Mouse (Mus musculus): ENCODE results near the gene Btg1.

The Btg1 gene

GRCm38 (mm10) chr10:96616001-96616708 is 651 bp upstream of the Btg1 start:
- DNase-seq: no peak

- peak; percentile 63 for DNase-seq
Measured at GRCm38 (mm10) chr10:96617221-96617950, 580 bp downstream of the Btg1 start.

DNA sequence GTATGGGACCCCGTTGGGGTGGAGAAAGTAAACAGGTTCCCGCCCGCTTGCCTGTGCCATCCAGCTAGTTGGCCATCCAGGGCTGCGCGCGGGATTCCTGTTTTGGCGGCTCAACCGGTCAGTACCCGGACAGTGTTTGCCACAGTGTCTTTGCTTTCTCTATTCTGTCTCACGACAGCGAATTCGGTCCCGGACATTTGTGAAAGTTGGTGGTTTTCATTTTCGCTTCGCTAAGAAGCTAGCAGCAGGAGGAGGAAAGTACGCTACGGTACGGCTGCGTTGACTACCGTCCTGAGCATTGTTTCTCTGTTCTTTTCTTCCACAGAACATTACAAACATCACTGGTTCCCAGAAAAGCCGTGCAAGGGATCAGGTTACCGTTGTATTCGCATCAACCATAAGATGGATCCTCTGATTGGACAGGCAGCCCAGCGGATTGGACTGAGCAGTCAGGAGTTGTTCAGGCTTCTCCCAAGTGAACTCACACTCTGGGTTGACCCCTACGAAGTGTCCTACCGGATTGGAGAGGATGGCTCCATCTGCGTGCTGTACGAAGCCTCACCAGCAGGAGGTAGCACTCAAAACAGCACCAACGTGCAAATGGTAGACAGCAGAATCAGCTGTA is 1.3 kb downstream of the Btg1 start:
- DNase-seq: peak; percentile 90

DNA sequence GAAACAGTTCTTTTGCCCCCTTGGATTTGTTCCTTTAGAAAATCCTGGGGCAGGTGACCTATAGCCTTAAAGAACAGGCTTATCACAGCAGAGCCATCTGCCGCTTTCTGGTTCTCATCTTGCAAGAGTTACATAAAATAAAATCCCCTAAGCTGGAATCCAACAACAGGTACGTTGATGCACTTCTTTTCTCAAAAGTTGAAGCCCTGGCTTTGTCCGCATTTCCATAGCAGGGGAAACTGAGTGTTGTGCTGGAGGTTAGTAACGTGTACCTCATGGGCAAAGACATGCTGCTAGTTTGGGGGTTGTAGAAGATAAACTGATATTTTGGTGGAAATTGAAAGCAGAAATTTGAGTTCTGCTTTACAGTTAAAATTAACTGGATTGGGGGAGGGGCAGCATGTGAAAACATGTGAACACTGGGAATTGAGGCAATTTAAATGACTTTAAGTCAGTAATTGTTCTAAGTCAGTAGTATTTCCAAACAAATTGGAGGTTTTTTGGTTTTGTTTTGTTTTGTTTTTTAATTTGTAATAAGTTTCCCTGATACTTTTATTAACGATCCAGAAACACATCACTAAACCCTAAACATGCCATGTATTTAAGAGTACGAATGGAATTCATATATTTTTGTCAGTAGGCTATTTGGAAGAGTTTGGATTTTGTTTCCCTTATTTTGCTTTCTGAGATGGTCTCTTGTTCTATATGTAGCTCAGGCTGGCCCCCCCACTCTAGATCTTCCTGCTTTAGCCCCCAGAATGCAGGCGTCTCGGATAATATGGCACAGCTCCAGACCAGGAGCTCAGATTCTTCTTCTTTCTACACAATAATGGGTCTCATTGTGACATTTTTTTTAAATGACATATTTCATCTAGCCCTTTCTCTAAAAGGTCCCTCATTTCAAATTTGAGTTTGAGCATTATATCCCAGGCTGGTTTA is 3.4 kb downstream of the Btg1 start:
- peak; percentile 31 for DNase-seq

GRCm38 (mm10) chr10:96620890-96621271 is 4.1 kb downstream of the Btg1 start:
- DNase-seq: peak; percentile 74

- peak; percentile 27 for DNase-seq
Measured at GRCm38 (mm10) chr10:96621361-96621945, 4.6 kb downstream of the Btg1 start.

- DNase-seq: peak; percentile 21
Measured at GRCm38 (mm10) chr10:96621980-96622645, 5.3 kb downstream of the Btg1 start.

DNA sequence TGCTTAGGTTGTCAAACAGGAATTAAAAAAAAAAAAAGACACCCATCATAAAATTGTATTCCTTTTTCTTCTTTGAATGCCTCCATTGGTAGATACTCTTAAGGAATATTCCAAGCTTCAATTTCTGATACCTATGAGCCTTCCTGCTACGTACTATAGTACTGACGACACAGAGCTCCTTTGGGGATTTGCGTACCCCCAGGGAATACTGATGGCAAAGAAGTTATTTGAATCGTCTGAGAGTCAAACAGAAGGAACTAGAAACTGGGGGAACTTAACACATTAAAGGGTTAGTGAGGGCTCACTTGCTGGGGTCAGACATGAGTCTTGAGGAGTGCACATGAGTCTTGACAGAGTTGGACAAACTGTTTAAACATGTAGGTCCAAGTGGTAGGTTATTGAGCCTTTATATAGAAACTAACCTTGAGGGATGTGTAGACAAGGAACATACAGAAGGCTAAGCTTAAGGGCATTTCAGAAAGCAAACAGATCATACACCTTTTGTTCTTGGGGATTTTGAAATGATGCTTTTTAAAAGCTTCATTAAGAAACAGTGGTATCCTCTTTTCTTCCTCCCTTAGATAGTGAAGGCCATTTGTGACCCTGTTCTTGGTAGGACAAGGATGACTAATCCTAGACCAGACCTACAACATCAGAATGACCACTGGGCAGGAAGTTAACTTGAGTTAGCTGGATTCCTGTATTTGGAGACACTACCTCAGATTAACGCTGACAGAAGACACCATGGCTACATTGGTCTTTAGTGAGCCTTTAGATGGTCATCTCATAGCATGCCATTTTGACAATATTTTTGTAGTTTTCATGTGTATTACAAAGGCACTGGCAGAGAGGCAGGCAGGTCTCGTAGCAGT is 6.2 kb downstream of the Btg1 start:
- DNase-seq: no peak

GRCm38 (mm10) chr10:96623633-96624195 is 6.9 kb downstream of the Btg1 start:
- DNase-seq: no peak

DNA sequence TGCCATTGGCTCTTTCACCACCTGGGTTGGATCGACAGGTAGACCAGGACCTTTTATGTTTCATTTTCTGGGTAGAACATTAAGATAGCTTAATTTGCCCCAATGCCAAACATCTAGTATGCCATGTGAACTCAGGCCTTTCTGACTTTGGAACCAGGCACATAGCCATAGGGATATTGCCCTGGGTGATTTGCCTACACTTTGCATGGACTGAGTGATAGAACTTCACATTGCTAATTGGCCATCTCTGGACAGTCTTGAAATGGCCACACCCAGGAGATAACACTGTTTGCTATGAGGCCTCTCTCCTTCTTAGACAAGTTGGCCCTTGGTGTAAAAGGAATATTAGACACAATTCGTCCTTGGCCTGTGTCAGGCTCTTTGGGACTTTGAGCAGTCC is 7.6 kb downstream of the Btg1 start:
- DNase-seq: no peak

GRCm38 (mm10) chr10:96625061-96625460 is 8.3 kb downstream of the Btg1 start:
- no peak for DNase-seq

GRCm38 (mm10) chr10:96625682-96626081 is 8.9 kb downstream of the Btg1 start:
- DNase-seq: no peak

DNA sequence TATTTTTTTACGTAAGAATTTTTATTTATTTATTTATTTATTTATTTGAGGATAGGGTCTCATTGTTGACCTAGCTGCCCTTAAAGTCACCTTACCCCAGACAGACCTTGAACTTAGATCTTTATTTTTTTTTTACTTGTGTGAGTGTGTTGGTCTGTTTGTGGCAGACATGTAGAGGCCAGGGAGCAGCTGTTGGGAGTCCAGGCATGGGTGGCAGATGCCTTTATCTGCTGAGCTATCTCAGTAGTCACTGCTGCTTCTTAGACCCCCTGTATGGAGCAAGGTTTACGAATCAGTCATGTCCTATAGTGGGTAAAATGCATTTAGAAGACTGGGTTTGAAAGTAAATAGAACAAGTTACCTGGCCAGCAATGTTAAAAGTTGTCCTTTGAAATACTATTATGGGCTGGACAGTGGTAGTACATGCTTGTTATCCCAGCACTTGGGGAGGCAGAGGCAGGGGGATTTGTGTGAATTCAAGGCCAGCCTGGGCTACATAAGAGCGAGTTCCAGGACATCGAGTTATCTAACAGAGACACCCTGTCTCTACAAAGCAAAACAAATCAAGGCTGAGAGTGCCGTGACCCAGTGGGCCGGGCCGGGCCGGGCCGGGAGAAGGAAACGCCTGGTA is 9.4 kb downstream of the Btg1 start:
- no peak for DNase-seq

- no peak for DNase-seq
Measured at GRCm38 (mm10) chr10:96627332-96627731, 10.5 kb downstream of the Btg1 start.

GRCm38 (mm10) chr10:96628100-96628912 is 11.5 kb downstream of the Btg1 start:
- no peak for DNase-seq

GRCm38 (mm10) chr10:96628913-96629199 is 12.1 kb downstream of the Btg1 start:
- no peak for DNase-seq

DNA sequence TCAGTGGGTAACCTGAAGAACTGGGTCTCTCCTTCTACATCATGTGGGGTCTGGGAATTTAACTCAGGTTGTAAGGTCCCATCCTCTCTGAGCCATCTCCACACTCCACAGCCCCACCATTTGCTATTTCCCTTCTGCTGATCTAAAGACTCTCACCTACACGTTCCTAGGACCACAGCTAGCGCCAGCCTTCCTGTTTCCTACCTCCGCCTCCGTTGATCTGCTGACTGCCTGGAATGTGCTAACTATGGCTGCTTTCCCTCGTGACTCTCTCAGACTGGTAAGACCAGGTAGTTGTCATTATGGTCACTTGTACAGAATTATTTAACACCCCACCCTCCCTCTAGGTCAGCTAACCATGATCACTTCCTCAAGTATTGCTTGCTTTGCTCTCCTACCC is 13.3 kb downstream of the Btg1 start:
- no peak for DNase-seq

- no peak for DNase-seq
Measured at GRCm38 (mm10) chr10:96631066-96631711, 14.4 kb downstream of the Btg1 start.

Data from thymus, postnatal 25 days (tissue).